In genomic region chr19:32157045-32157444, GRCm38 (mm10) we compare ENCODE assay signal across 17 mouse cellular contexts. TPM values are rescaled to one million over a fixed set of nuclear protein-coding genes. Genes with fewer than 3 reads are reported as not detected.
DNase-seq lines count a peak whose midpoint lies in the region; ATAC-seq and TF ChIP-seq lines count a peak whose summit lies in the region.
"Had no signal": no experiment of that assay in that cellular context is flagged by ENCODE, and none has a peak within 500 bp of the region (broad histone marks: within the 10 kb centered on the region; RNA-seq: fewer than 3 reads in every experiment).

No protein-coding gene starts in this region.

- peaks cover 10% of the 10 kb centered on the region for H3K36me3 ChIP-seq in heart, embryonic 11.5 days (ENCODE audit: control insufficient read depth, insufficient read depth, low read length)
- peaks cover 16% of the 10 kb centered on the region; the same call in 1 of the 2 replicates for H3K36me3 ChIP-seq in limb, embryonic 10.5 days
- H3K36me3 ChIP-seq in small intestine, adult 2 months (ENCODE audit: control insufficient read depth, insufficient read depth, low read length) = peaks cover 11% of the 10 kb centered on the region
- no peaks in the 10 kb centered on the region for H3K36me3 ChIP-seq in midbrain, embryonic 14.5 days (ENCODE audit: control insufficient read depth, insufficient read depth, low read length)
- H3K36me3 ChIP-seq: forebrain, embryonic 15.5 days had no signal

- H3K27me3 ChIP-seq in heart, embryonic 11.5 days (ENCODE audit: control insufficient read depth, insufficient read depth, low read length) = no peaks in the 10 kb centered on the region
- no peaks in the 10 kb centered on the region for H3K27me3 ChIP-seq in limb, embryonic 10.5 days (ENCODE audit: low read depth, poor library complexity, severe bottlenecking)
- no peaks in the 10 kb centered on the region for H3K27me3 ChIP-seq in small intestine, adult 2 months (ENCODE audit: control insufficient read depth, insufficient read depth, low read length)
- no peaks in the 10 kb centered on the region for H3K27me3 ChIP-seq in midbrain, embryonic 14.5 days (ENCODE audit: control insufficient read depth, insufficient read depth, low read length)
- H3K27me3 ChIP-seq: embryonic facial prominence, embryonic 15.5 days; forebrain, embryonic 15.5 days; midbrain, embryonic 15.5 days; neural tube, embryonic 12.5 days had no signal

- H3K4me1 ChIP-seq in heart, embryonic 11.5 days (ENCODE audit: control insufficient read depth, insufficient read depth, low read length) = peaks cover 8% of the 10 kb centered on the region
- peaks cover 6% of the 10 kb centered on the region; the same call in 1 of the 2 replicates for H3K4me1 ChIP-seq in brown adipose tissue, adult 24 weeks (ENCODE audit: control insufficient read depth, insufficient read depth, insufficient read length, low read length)
- no peaks in the 10 kb centered on the region for H3K4me1 ChIP-seq in limb, embryonic 10.5 days
- H3K4me1 ChIP-seq in small intestine, adult 2 months (ENCODE audit: control insufficient read depth, insufficient read depth, insufficient read length, low read length) = peaks cover 10% of the 10 kb centered on the region; the same call in 1 of the 2 replicates
- H3K4me1 ChIP-seq in midbrain, embryonic 14.5 days (ENCODE audit: control insufficient read depth, insufficient read depth, low read length) = no peaks in the 10 kb centered on the region
- H3K4me1 ChIP-seq: forebrain, embryonic 15.5 days; midbrain, embryonic 15.5 days; neural tube, embryonic 12.5 days had no signal

- H3K9ac ChIP-seq in heart, embryonic 11.5 days (ENCODE audit: low read depth, low read length) = no peak overlapping the region
- H3K9ac ChIP-seq in midbrain, embryonic 14.5 days (replicated peaks; ENCODE audit: low read length) = no peak overlapping the region
- H3K9ac ChIP-seq: embryonic facial prominence, embryonic 15.5 days; forebrain, embryonic 15.5 days; midbrain, embryonic 15.5 days; neural tube, embryonic 12.5 days had no signal

- TF ChIP-seq CTCF in small intestine, adult 2 months (IDR thresholded peaks at IDR 0.05; ENCODE audit: extremely low read depth, insufficient read length, insufficient replicate concordance, low read depth, low read length) = no peak

- peak; percentile 89 for ATAC-seq in heart, embryonic 11.5 days (replicated peaks; ENCODE audit: insufficient number of reproducible peaks, low FRiP score, low TSS enrichment)
- no peak for ATAC-seq in midbrain, embryonic 14.5 days (ENCODE audit: low FRiP score, low TSS enrichment)
- ATAC-seq: forebrain, embryonic 15.5 days; hindbrain, embryonic 16.5 days; midbrain, embryonic 15.5 days had no signal

- H3K4me2 ChIP-seq in heart, embryonic 11.5 days = peak overlapping the region; percentile 31
- no peak overlapping the region for H3K4me2 ChIP-seq in midbrain, embryonic 14.5 days (ENCODE audit: low read length)
- H3K4me2 ChIP-seq: embryonic facial prominence, embryonic 15.5 days; forebrain, embryonic 15.5 days; midbrain, embryonic 15.5 days; neural tube, embryonic 12.5 days had no signal

- no peak overlapping the region for H3K4me3 ChIP-seq in heart, embryonic 11.5 days (ENCODE audit: low read depth, low read length)
- H3K4me3 ChIP-seq in brown adipose tissue, adult 24 weeks (ENCODE audit: insufficient read depth, low read depth, low read length) = no peak overlapping the region
- no peak overlapping the region for H3K4me3 ChIP-seq in limb, embryonic 10.5 days
- no peak overlapping the region for H3K4me3 ChIP-seq in small intestine, adult 2 months (ENCODE audit: low read depth, low read length)
- no peak overlapping the region for H3K4me3 ChIP-seq in midbrain, embryonic 14.5 days (replicated peaks; ENCODE audit: low read depth, low read length)
- H3K4me3 ChIP-seq: embryonic facial prominence, embryonic 15.5 days; forebrain, embryonic 15.5 days; midbrain, embryonic 15.5 days; neural tube, embryonic 12.5 days had no signal

- WGBS in heart, embryonic 11.5 days (ENCODE audit: insufficient replicate concordance) = 50% methylated on average over 6 of the region's 6 CpGs
- whole genome bisulfite sequencing in limb, embryonic 10.5 days = 88% methylated on average over 6 of the region's 6 CpGs
- WGBS in small intestine, adult 2 months = 36% methylated on average over 6 of the region's 6 CpGs
- 89% methylated on average over 6 of the region's 6 CpGs for WGBS in midbrain, embryonic 14.5 days

- H3K27ac ChIP-seq in heart, embryonic 11.5 days (ENCODE audit: low read depth, low read length) = 0 out of 2 replicates have a peak overlapping the region, but pooled peaks have one; percentile 42
- peak overlapping the region; percentile 47 for H3K27ac ChIP-seq in brown adipose tissue, adult 24 weeks (replicated peaks; ENCODE audit: low read depth, low read length)
- 0 out of 2 replicates have a peak overlapping the region, but pooled peaks have one; percentile 36 for H3K27ac ChIP-seq in limb, embryonic 10.5 days
- H3K27ac ChIP-seq in small intestine, adult 2 months (ENCODE audit: insufficient read depth, low read depth, low read length) = peak overlapping the region; percentile 70
- H3K27ac ChIP-seq in midbrain, embryonic 14.5 days (replicated peaks; ENCODE audit: low read depth, low read length) = no peak overlapping the region
- H3K27ac ChIP-seq: embryonic facial prominence, embryonic 15.5 days; forebrain, embryonic 15.5 days; midbrain, embryonic 15.5 days; neural tube, embryonic 12.5 days had no signal

- intact Hi-C loops in heart, postnatal 36 days (cut with DNase I) = no loop called here

- no peaks in the 10 kb centered on the region for H3K9me3 ChIP-seq in heart, embryonic 11.5 days (replicated peaks; ENCODE audit: control insufficient read depth, low read length)
- H3K9me3 ChIP-seq in limb, embryonic 10.5 days (replicated peaks) = no peaks in the 10 kb centered on the region
- H3K9me3 ChIP-seq in midbrain, embryonic 14.5 days (ENCODE audit: control insufficient read depth, low read length) = no peaks in the 10 kb centered on the region
- H3K9me3 ChIP-seq: embryonic facial prominence, embryonic 15.5 days; forebrain, embryonic 15.5 days; midbrain, embryonic 15.5 days; neural tube, embryonic 12.5 days had no signal

- no peak for TF ChIP-seq POLR2A in small intestine, adult 2 months (IDR thresholded peaks at IDR 0.05; ENCODE audit: low read depth, low read length)

- DNase-seq in heart, postnatal 36 days = no peak
- no peak for DNase-seq in limb, embryonic 10.5 days (ENCODE audit: low spot score)
- DNase-seq in midbrain, embryonic 14.5 days = no peak
- no peak for DNase-seq in thymus, postnatal 10 days (ENCODE audit: low spot score in 2 of 2)
- DNase-seq: cerebellum, postnatal 25 days; gastrocnemius, postnatal 14 days; left cerebral cortex, postnatal 4 days; lung, postnatal 14 days; retina, postnatal 1 day had no signal

RNA-seq across cellular contexts. Expression of gene Asah2, which starts 49.0 kb away (rescaled TPM):
- 3.1 and 3.3 TPM in 2 replicates for polyA plus RNA-seq in heart, embryonic 11.5 days (2014; fragmentation: Nextera tagmentation; extraction: Ambion mirVana)
- total RNA-seq in heart, postnatal 36 days (2021) = 10 to 100 TPM; 12.9 to 14.3 TPM
- 9.8 and 12.0 TPM in 2 replicates for polyA plus RNA-seq in brown adipose tissue, adult 24 weeks (2012; ENCODE audit: insufficient read depth, insufficient read length, missing spikeins)
- polyA plus RNA-seq in limb, embryonic 10.5 days (2016; fragmentation: Nextera tagmentation; extraction: Ambion mirVana) = 0.56 and 0.73 TPM in 2 replicates
- polyA plus RNA-seq in small intestine, adult 2 months (2012; rRNA removed) = 34.6 and 217 TPM in 2 replicates
- polyA plus RNA-seq in midbrain, embryonic 14.5 days (2014; fragmentation: Nextera tagmentation; extraction: Ambion mirVana) = 0.35 and 0.71 TPM in 2 replicates
